Mouse (Mus musculus) ES-E14 (cell line): ENCODE measurements around the gene Nr2c1. TPM values are rescaled to one million over a fixed set of nuclear protein-coding genes. Genes with fewer than 3 reads are reported as not detected.

Experiments used
- DNase-seq: peaks from one replicate; pipeline ENCODE4 v3.0.0-alpha.2; 2013; ENCODE audit warnings: low read depth, low spot score
- H3K27ac ChIP-seq: 2 replicates; pipeline ENCODE4 v1.5.1; 2012; ENCODE audit warnings: low read depth, mild to moderate bottlenecking, low read length, moderate library complexity, mixed read lengths; ENCODE audit not compliant: poor library complexity, insufficient read depth, severe bottlenecking
- H3K36me3 ChIP-seq: 2 replicates; pipeline ENCODE4 v1.6.1; 2012; ENCODE audit warnings: mild to moderate bottlenecking, low read length, moderate library complexity, mixed read lengths; ENCODE audit not compliant: control insufficient read depth, poor library complexity, insufficient read depth, severe bottlenecking
- H3K4me1 ChIP-seq, 2 experiments: fragments of 150-350 bp in 1 of 2; sonication (generic) in 1 of 2; 2 replicates each; pipeline ENCODE4 v1.6.1; 2012; ENCODE audit warnings: low read length in 2 of 2, mild to moderate bottlenecking in 1 of 2, mixed read lengths in 1 of 2; ENCODE audit not compliant: control insufficient read depth in 2 of 2, insufficient read depth in 2 of 2, poor library complexity in 1 of 2
- H3K4me3 ChIP-seq, 2 experiments: fragments of 150-350 bp in 1 of 2; sonication (generic) in 1 of 2; 2 replicates each; pipeline ENCODE4 v1.5.1; 2012; ENCODE audit warnings: low read length in 2 of 2, low read depth in 1 of 2, mild to moderate bottlenecking in 1 of 2, mixed read lengths in 1 of 2; ENCODE audit not compliant: insufficient read depth in 1 of 2, poor library complexity in 1 of 2, severe bottlenecking in 1 of 2
- H3K9ac ChIP-seq: 2 replicates; pipeline ENCODE4 v1.6.1; 2012; ENCODE audit warnings: low read depth, mild to moderate bottlenecking, low read length, mixed read lengths; ENCODE audit not compliant: poor library complexity, insufficient read depth, severe bottlenecking
- H3K9me3 ChIP-seq: fragments of 150-350 bp; sonication (generic); 2 replicates; pipeline ENCODE4 v1.6.1; 2012; ENCODE audit warnings: low read depth, mild to moderate bottlenecking, low read length; ENCODE audit not compliant: control insufficient read depth, insufficient read depth
- CHD2 ChIP-seq: IDR thresholded peaks from 2 replicates; pipeline ENCODE4 v1.6.1; 2014; ENCODE audit warnings: mild to moderate bottlenecking, low read depth, low read length, inconsistent platforms
- HCFC1 ChIP-seq: IDR thresholded peaks from 2 replicates; pipeline ENCODE4 v1.6.1; 2012; ENCODE audit warnings: low read length, inconsistent platforms, borderline replicate concordance; ENCODE audit not compliant: insufficient read depth
- MAFK ChIP-seq: IDR thresholded peaks from 2 replicates; pipeline ENCODE4 v1.6.1; 2014; ENCODE audit warnings: mild to moderate bottlenecking, low read depth, low read length, inconsistent platforms; ENCODE audit not compliant: insufficient read depth
- ZC3H11A ChIP-seq: IDR thresholded peaks from 2 replicates; pipeline ENCODE4 v1.6.1; 2012; ENCODE audit warnings: low read depth, mild to moderate bottlenecking, inconsistent platforms, low read length, borderline replicate concordance
- ZNF384 ChIP-seq: IDR thresholded peaks from 2 replicates; pipeline ENCODE4 v1.6.1; 2012; ENCODE audit warnings: low read depth, low read length, inconsistent platforms
- in situ Hi-C, 2 experiments: fragments of 600-800 bp; cut with MboI; formaldehyde crosslinking; loops; one replicate each; pipeline ENCODE4 v1.15.1; 2025; ENCODE audit warnings: low sequenced_read_pairs in 2 of 2, inconsistent platforms in 1 of 2; ENCODE audit not compliant: unreplicated experiment in 2 of 2
- total RNA-seq: library from RNA; depleted of rRNA; stranded (reverse); fragments of 300-350 nt; gene quantifications from 2 replicates; pipeline ENCODE4 v1.2.3, GENCODE M21; 2012

The Nr2c1 gene
- total RNA-seq, 1 experiment: 6.5 TPM

- in situ Hi-C loops: no loop called here
- Histone ChIP-seq H3K4me3 (no peak overlapping the region), H3K4me1 (no peaks in the 10 kb centered on the region), H3K9me3 (no peaks in the 10 kb centered on the region), H3K27ac (no peak overlapping the region), H3K9ac (no peak overlapping the region), H3K36me3 (no peaks in the 10 kb centered on the region)
- DNase-seq: no peak
- no peak for TF ChIP-seq CHD2
- TF ChIP-seq HCFC1: no peak
- TF ChIP-seq MAFK: no peak
Measured at GRCm38 (mm10) chr10:94116781-94117340, 31.0 kb upstream of the Nr2c1 start.

GRCm38 (mm10) chr10:94117916-94118315 lies 29.9 kb upstream of the Nr2c1 start:
- no peak for DNase-seq
- Histone ChIP-seq H3K4me3 (no peak overlapping the region), H3K9ac (no peak overlapping the region), H3K9me3 (no peaks in the 10 kb centered on the region), H3K4me1 (no peaks in the 10 kb centered on the region), H3K27ac (no peak overlapping the region), H3K36me3 (no peaks in the 10 kb centered on the region)
- in situ Hi-C loops: no loop called here
- TF ChIP-seq ZNF384: no peak
- no peak for TF ChIP-seq ZC3H11A

GRCm38 (mm10) chr10:94118993-94119392 lies 28.8 kb upstream of the Nr2c1 start:
- DNase-seq: no peak
- Histone ChIP-seq H3K27ac (no peak overlapping the region), H3K9ac (no peak overlapping the region), H3K9me3 (no peaks in the 10 kb centered on the region), H3K4me3 (no peak overlapping the region), H3K4me1 (no peaks in the 10 kb centered on the region), H3K36me3 (no peaks in the 10 kb centered on the region)
- TF ChIP-seq ZNF384 (no peak), HCFC1 (no peak), ZC3H11A (no peak), MAFK (no peak), CHD2 (no peak)
- in situ Hi-C loops: no loop called here

- no peaks in the 10 kb centered on the region for H3K4me1 ChIP-seq
- no peak overlapping the region for H3K9ac ChIP-seq
- DNase-seq: no peak
- H3K36me3 ChIP-seq: no peaks in the 10 kb centered on the region
- in situ Hi-C loops: no loop called here
- H3K27ac ChIP-seq: no peak overlapping the region
- no peak for TF ChIP-seq MAFK
- no peak for TF ChIP-seq CHD2
- TF ChIP-seq ZC3H11A: no peak
- TF ChIP-seq HCFC1: no peak
- no peak for TF ChIP-seq ZNF384
- H3K9me3 ChIP-seq: no peaks in the 10 kb centered on the region
- no peak overlapping the region for H3K4me3 ChIP-seq
Measured at GRCm38 (mm10) chr10:94120676-94121075, 27.1 kb upstream of the Nr2c1 start.

GRCm38 (mm10) chr10:94122595-94122994 lies 25.2 kb upstream of the Nr2c1 start:
- Histone ChIP-seq H3K4me3 (no peak overlapping the region), H3K27ac (no peak overlapping the region), H3K4me1 (no peaks in the 10 kb centered on the region), H3K9ac (no peak overlapping the region), H3K36me3 (no peaks in the 10 kb centered on the region), H3K9me3 (no peaks in the 10 kb centered on the region)
- DNase-seq: no peak
- TF ChIP-seq ZNF384: no peak
- no peak for TF ChIP-seq CHD2
- TF ChIP-seq ZC3H11A: no peak
- no peak for TF ChIP-seq HCFC1
- no peak for TF ChIP-seq MAFK
- in situ Hi-C loops: no loop called here
